In genomic region chr12:89331474-89332263, GRCm38 (mm10) we compare ENCODE assay signal across 14 mouse cellular contexts.
DNase-seq lines count a peak whose midpoint lies in the region; ATAC-seq and TF ChIP-seq lines count a peak whose summit lies in the region.
"Had no signal": no experiment of that assay in that cellular context is flagged by ENCODE, and none has a peak within 500 bp of the region (broad histone marks: within the 10 kb centered on the region; RNA-seq: fewer than 3 reads in every experiment).

No protein-coding gene starts in this region.

- H3K9ac ChIP-seq in hindbrain, postnatal 0 days (replicated peaks; ENCODE audit: low read length) = no peak overlapping the region
- no peak overlapping the region for H3K9ac ChIP-seq in hindbrain, embryonic 13.5 days
- H3K9ac ChIP-seq: liver, embryonic 15.5 days had no signal

- H3K27ac ChIP-seq in hindbrain, postnatal 0 days = no peak overlapping the region
- H3K27ac ChIP-seq in hindbrain, embryonic 13.5 days = no peak overlapping the region
- no peak overlapping the region for H3K27ac ChIP-seq in cortical plate, adult 2 months (ENCODE audit: insufficient read depth, low read length)
- no peak overlapping the region for H3K27ac ChIP-seq in kidney, adult 2 months (ENCODE audit: insufficient read depth, low read depth, low read length)
- H3K27ac ChIP-seq: hindbrain, embryonic 10.5 days; liver, embryonic 15.5 days had no signal

- WGBS in hindbrain, postnatal 0 days = 88% methylated on average over 3 of the region's 3 CpGs
- 97% methylated on average over 3 of the region's 3 CpGs for WGBS in hindbrain, embryonic 13.5 days
- WGBS in kidney, adult 2 months = 89% methylated on average over 3 of the region's 3 CpGs

- TF ChIP-seq CTCF in hindbrain, postnatal 0 days (IDR thresholded peaks at IDR 0.05; ENCODE audit: low read depth) = peak; percentile 56
- TF ChIP-seq CTCF in E14TG2a.4 (conservative IDR thresholded peaks at IDR 0.05; ENCODE audit: low read length) = 0 out of 2 replicates have a peak, but pooled peaks have one; percentile 16
- peak; percentile 42 for TF ChIP-seq CTCF in cortical plate, adult 2 months (IDR thresholded peaks at IDR 0.05; ENCODE audit: extremely low read depth, insufficient read depth, low read length)
- no peak for TF ChIP-seq CTCF in kidney, adult 2 months (conservative IDR thresholded peaks at IDR 0.05; ENCODE audit: insufficient read depth, insufficient read length, low read depth, low read length)

- no peaks in the 10 kb centered on the region for H3K27me3 ChIP-seq in hindbrain, postnatal 0 days (ENCODE audit: insufficient read depth, low read length)
- no peaks in the 10 kb centered on the region for H3K27me3 ChIP-seq in hindbrain, embryonic 13.5 days
- H3K27me3 ChIP-seq in E14TG2a.4 (ENCODE audit: insufficient read depth, low read length) = no peaks in the 10 kb centered on the region
- no peaks in the 10 kb centered on the region for H3K27me3 ChIP-seq in kidney, adult 2 months (replicated peaks; ENCODE audit: control insufficient read depth, insufficient read depth, low read length)
- H3K27me3 ChIP-seq: liver, embryonic 15.5 days had no signal

- H3K4me3 ChIP-seq in hindbrain, postnatal 0 days (ENCODE audit: low read length) = no peak overlapping the region
- no peak overlapping the region for H3K4me3 ChIP-seq in hindbrain, embryonic 13.5 days
- no peak overlapping the region for H3K4me3 ChIP-seq in E14TG2a.4 (replicated peaks; ENCODE audit: low read length)
- no peak overlapping the region for H3K4me3 ChIP-seq in cortical plate, adult 2 months (ENCODE audit: insufficient read depth, low read length)
- no peak overlapping the region for H3K4me3 ChIP-seq in kidney, adult 2 months (ENCODE audit: insufficient read depth, low read depth, low read length)
- H3K4me3 ChIP-seq: hindbrain, embryonic 10.5 days; liver, embryonic 15.5 days had no signal

- intact Hi-C loops in left cerebral cortex, postnatal 36 days (cut with DNase I) = no loop called here

- no peaks in the 10 kb centered on the region for H3K9me3 ChIP-seq in hindbrain, postnatal 0 days (ENCODE audit: low read length)
- H3K9me3 ChIP-seq in hindbrain, embryonic 13.5 days = no peaks in the 10 kb centered on the region
- no peaks in the 10 kb centered on the region for H3K9me3 ChIP-seq in E14TG2a.4 (ENCODE audit: low read length)
- H3K9me3 ChIP-seq: hindbrain, embryonic 10.5 days; liver, embryonic 15.5 days had no signal

- H3K4me2 ChIP-seq in hindbrain, postnatal 0 days (ENCODE audit: low read depth, low read length) = no peak overlapping the region
- H3K4me2 ChIP-seq in hindbrain, embryonic 13.5 days = no peak overlapping the region
- H3K4me2 ChIP-seq: liver, embryonic 15.5 days had no signal

- ATAC-seq in hindbrain, postnatal 0 days = no peak
- no peak for ATAC-seq in hindbrain, embryonic 13.5 days (ENCODE audit: low FRiP score)

- no peaks in the 10 kb centered on the region for H3K4me1 ChIP-seq in hindbrain, postnatal 0 days (ENCODE audit: insufficient read depth, low read length)
- H3K4me1 ChIP-seq in hindbrain, embryonic 13.5 days (replicated peaks) = no peaks in the 10 kb centered on the region
- no peaks in the 10 kb centered on the region for H3K4me1 ChIP-seq in E14TG2a.4 (replicated peaks; ENCODE audit: low read depth, low read length)
- no peaks in the 10 kb centered on the region; the same call in 1 of the 2 replicates for H3K4me1 ChIP-seq in cortical plate, adult 2 months (ENCODE audit: control insufficient read depth, insufficient read depth, low read length)
- no peaks in the 10 kb centered on the region for H3K4me1 ChIP-seq in kidney, adult 2 months (ENCODE audit: control insufficient read depth, insufficient read depth, low read length)
- H3K4me1 ChIP-seq: hindbrain, embryonic 10.5 days; liver, embryonic 15.5 days had no signal

- H3K36me3 ChIP-seq in hindbrain, postnatal 0 days (ENCODE audit: insufficient read depth, low read length) = no peaks in the 10 kb centered on the region
- no peaks in the 10 kb centered on the region for H3K36me3 ChIP-seq in hindbrain, embryonic 13.5 days
- H3K36me3 ChIP-seq in E14TG2a.4 (ENCODE audit: insufficient read depth, low read length) = no peaks in the 10 kb centered on the region
- H3K36me3 ChIP-seq in kidney, adult 2 months (ENCODE audit: control insufficient read depth, insufficient read depth, low read length) = no peaks in the 10 kb centered on the region
- H3K36me3 ChIP-seq: hindbrain, embryonic 10.5 days; liver, embryonic 15.5 days had no signal

- TF ChIP-seq POLR2A in cortical plate, adult 2 months (IDR thresholded peaks at IDR 0.05; ENCODE audit: extremely low read depth, insufficient read depth, low read length) = no peak
- TF ChIP-seq POLR2A in kidney, adult 2 months (IDR thresholded peaks at IDR 0.05; ENCODE audit: low read depth, low read length) = no peak

- DNase-seq in hindbrain, postnatal 0 days (ENCODE audit: low spot score) = peak; percentile 24
- peak; percentile 38 to 48 for DNase-seq in left cerebral cortex, postnatal 36 days (ENCODE audit: low spot score in 2 of 2)
- DNase-seq in thymus, postnatal 14 days = no peak
- no peak for DNase-seq in heart, adult 9 months (ENCODE audit: low spot score in 2 of 2)
- DNase-seq in kidney, adult 2 months = no peak
- DNase-seq: adrenal gland, postnatal 10 days; cerebellum, postnatal 25 days; kidney, postnatal 36 days; thymus, adult 18-20 months had no signal

Comparison
In these comparisons a context has a peak if more than half of its experiments do, and no peak if none do; other contexts are left out.
1. DNase-seq: peak in hindbrain, postnatal 0 days (single experiment) and left cerebral cortex, postnatal 36 days (2 of 2); none in thymus, postnatal 14 days (single experiment), heart, adult 9 months (0 of 2) and kidney, adult 2 months (single experiment).